Comparison of ENCODE assay signal across 9 mouse cellular contexts in the genomic region with DNA sequence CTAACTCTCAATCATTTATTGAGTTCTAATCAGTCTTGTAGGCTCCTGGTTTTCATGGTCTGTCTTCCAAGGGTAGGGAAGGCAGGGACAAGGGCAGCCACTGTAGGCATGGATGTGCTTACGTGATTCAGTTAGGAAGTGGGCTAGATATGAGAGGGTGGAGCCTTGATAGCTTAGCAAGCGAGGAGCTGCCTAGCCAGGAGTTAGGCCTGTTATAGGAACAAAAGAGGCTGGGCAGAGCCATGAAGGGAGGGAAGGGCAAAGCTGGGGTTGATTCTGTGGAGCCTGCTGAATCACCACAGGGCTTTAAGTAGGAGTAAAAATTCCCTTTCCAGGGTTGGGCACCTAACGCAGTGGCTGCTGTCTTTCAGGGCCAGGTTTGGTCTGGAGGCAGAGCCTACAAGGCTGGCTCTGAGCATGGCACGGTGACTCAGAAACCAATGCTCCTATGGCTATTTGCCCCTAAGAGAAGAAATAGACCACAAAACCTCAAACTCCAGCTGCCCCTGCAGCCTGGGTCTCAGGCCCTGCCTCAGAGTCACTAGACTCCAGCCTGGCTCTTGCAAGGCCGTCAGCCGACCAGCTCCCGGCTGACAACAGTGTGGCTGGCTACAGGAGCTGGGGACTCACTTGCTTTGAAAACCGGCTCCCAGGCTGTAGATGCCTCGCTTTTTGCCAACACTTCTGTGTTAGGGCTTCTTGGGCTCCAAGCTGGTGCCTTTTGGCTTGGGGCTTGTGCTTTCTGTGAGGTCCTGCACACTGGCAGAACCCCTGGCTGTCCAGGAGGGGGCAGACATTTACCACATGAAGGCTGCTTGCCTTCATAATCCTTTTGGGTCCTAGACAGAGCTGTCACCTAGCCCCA.
DNase-seq lines count a peak whose midpoint lies in the region; ATAC-seq and TF ChIP-seq lines count a peak whose summit lies in the region.
"Had no signal": no experiment of that assay in that cellular context is flagged by ENCODE, and none has a peak within 500 bp of the region (broad histone marks: within the 10 kb centered on the region; RNA-seq: fewer than 3 reads in every experiment).

No protein-coding gene starts in this region.

- in situ Hi-C loops in ES-E14 (cut with MboI; ENCODE audit: low sequenced_read_pairs in 2 of 2, unreplicated experiment in 2 of 2) = no loop called here

- WGBS in heart, embryonic 13.5 days = 37% methylated on average over 9 of the region's 9 CpGs

- peak; percentile 43 for DNase-seq in gastrocnemius, postnatal 14 days
- DNase-seq in gastrocnemius, postnatal 25 days = no peak
- DNase-seq in ES-E14 (ENCODE audit: low read depth, low spot score) = no peak
- peak; percentile 66 to 76 for DNase-seq in cerebellum, postnatal 25 days
- DNase-seq in kidney, postnatal 14 days = peak; percentile 56
- peak; percentile 58 for DNase-seq in thymus, postnatal 14 days

- peaks cover 6 to 12% of the 10 kb centered on the region in 2 experiments; a peak in 2 of 4 replicates for H3K4me1 ChIP-seq in ES-E14 (ENCODE audit: control insufficient read depth in 2 of 2, insufficient read depth in 2 of 2, low read length in 2 of 2, poor library complexity in 1 of 2)
- H3K4me1 ChIP-seq in heart, embryonic 13.5 days = peaks cover 72% of the 10 kb centered on the region

- no peak overlapping the region for H3K4me3 ChIP-seq in ES-E14 (ENCODE audit: insufficient read depth in 1 of 2, low read depth in 1 of 2, low read length in 2 of 2, poor library complexity in 1 of 2, severe bottlenecking in 1 of 2)
- no peak overlapping the region for H3K4me3 ChIP-seq in heart, embryonic 13.5 days
- H3K4me3 ChIP-seq: liver, embryonic 15.5 days had no signal

- no peak overlapping the region for H3K9ac ChIP-seq in ES-E14 (ENCODE audit: insufficient read depth, low read depth, low read length, poor library complexity, severe bottlenecking)
- peak overlapping the region; percentile 75 for H3K9ac ChIP-seq in heart, embryonic 13.5 days
- H3K9ac ChIP-seq: liver, embryonic 15.5 days had no signal

- intact Hi-C loops in gastrocnemius, postnatal 14 days (cut with DNase I; ENCODE audit: low total_unique reads) = loop anchor here (10.0 kb wide), 1 partner anchor 81 kb away; no protein-coding TSS in a partner anchor

- H3K27me3 ChIP-seq in heart, embryonic 13.5 days (replicated peaks) = no peaks in the 10 kb centered on the region
- H3K27me3 ChIP-seq: liver, embryonic 15.5 days had no signal

- no peaks in the 10 kb centered on the region for H3K9me3 ChIP-seq in ES-E14 (ENCODE audit: control insufficient read depth, insufficient read depth, low read depth, low read length)
- 0 out of 2 replicates have a peak, but pooled peaks cover 6% of the 10 kb centered on the region for H3K9me3 ChIP-seq in heart, embryonic 13.5 days
- H3K9me3 ChIP-seq: liver, embryonic 15.5 days had no signal

- H3K4me2 ChIP-seq in heart, embryonic 13.5 days = peak overlapping the region; percentile 29
- H3K4me2 ChIP-seq: liver, embryonic 15.5 days had no signal

- 0 out of 2 replicates have a peak, but pooled peaks have one; percentile 16 for ATAC-seq in heart, embryonic 13.5 days (ENCODE audit: extremely low read depth, insufficient number of reproducible peaks, low FRiP score, low TSS enrichment)
- ATAC-seq in megakaryocyte, adult 5-6 weeks (ENCODE audit: poor library complexity, severe bottlenecking) = peak; percentile 67

- H3K36me3 ChIP-seq in ES-E14 (ENCODE audit: control insufficient read depth, insufficient read depth, low read length, poor library complexity, severe bottlenecking) = peaks cover 15% of the 10 kb centered on the region; the same call in 1 of the 2 replicates
- peaks cover 37% of the 10 kb centered on the region for H3K36me3 ChIP-seq in heart, embryonic 13.5 days
- H3K36me3 ChIP-seq: liver, embryonic 15.5 days had no signal

- no peak overlapping the region for H3K27ac ChIP-seq in ES-E14 (ENCODE audit: insufficient read depth, low read depth, low read length, poor library complexity, severe bottlenecking)
- peak overlapping the region; percentile 100 for H3K27ac ChIP-seq in heart, embryonic 13.5 days (replicated peaks)
- H3K27ac ChIP-seq: liver, embryonic 15.5 days had no signal

TF ChIP-seq in ES-E14, 5 proteins besides CTCF, POLR2A, EP300 and RAD21:
- TF ChIP-seq ZNF384 (IDR thresholded peaks at IDR 0.05; ENCODE audit: low read depth, low read length) (no peak), HCFC1 (IDR thresholded peaks at IDR 0.05; ENCODE audit: borderline replicate concordance, insufficient read depth, low read length) (0 out of 2 replicates have a peak, but pooled peaks have one; percentile 26), MAFK (IDR thresholded peaks at IDR 0.05; ENCODE audit: insufficient read depth, low read depth, low read length) (no peak), CHD2 (IDR thresholded peaks at IDR 0.05; ENCODE audit: low read depth, low read length) (no peak), ZC3H11A (IDR thresholded peaks at IDR 0.05; ENCODE audit: borderline replicate concordance, low read depth, low read length) (peak; percentile 51; the same call in 1 of the 2 replicates)

Comparison
In these comparisons a context has a peak if more than half of its experiments do, and no peak if none do; other contexts are left out.
1. DNase-seq: peak in gastrocnemius, postnatal 14 days (single experiment), cerebellum, postnatal 25 days (2 of 2), kidney, postnatal 14 days (single experiment) and thymus, postnatal 14 days (single experiment); none in gastrocnemius, postnatal 25 days (single experiment) and ES-E14 (single experiment).